Mouse (Mus musculus) heart, embryonic 11.5 days (tissue): ENCODE data around the gene Fscn2. TPM values are rescaled to one million over a fixed set of nuclear protein-coding genes. Genes with fewer than 3 reads are reported as not detected.
"Not testable (repeated sequence)": the region's sequence is repeated elsewhere in the genome, so short reads cannot be mapped to it uniquely, and the experiment has no call there.

ENCODE experiments used
- ATAC-seq: fragments of 200-750 bp; cut with Nextera tagmentation; replicated peaks from 2 replicates; pipeline ENCODE4 v1.8.0; 2017; ENCODE audit warnings: moderate library complexity; ENCODE audit not compliant: insufficient number of reproducible peaks, low FRiP score, low TSS enrichment
- H3K27ac ChIP-seq: fragments of 300-500 bp; sonication (generic); 2 replicates; pipeline ENCODE4 v1.5.1; 2014; ENCODE audit warnings: mild to moderate bottlenecking, low read depth, low read length
- H3K27me3 ChIP-seq: fragments of 300-500 bp; sonication (generic); 2 replicates; pipeline ENCODE4 v1.6.1; 2014; ENCODE audit warnings: mild to moderate bottlenecking, low read length, mixed read lengths; ENCODE audit not compliant: control insufficient read depth, insufficient read depth
- H3K36me3 ChIP-seq: fragments of 300-500 bp; sonication (generic); 2 replicates; pipeline ENCODE4 v1.6.1; 2014; ENCODE audit warnings: mild to moderate bottlenecking, low read length, moderate library complexity, mixed read lengths; ENCODE audit not compliant: control insufficient read depth, insufficient read depth
- H3K4me1 ChIP-seq: fragments of 300-500 bp; sonication (generic); 2 replicates; pipeline ENCODE4 v1.6.1; 2014; ENCODE audit warnings: low read length; ENCODE audit not compliant: control insufficient read depth, insufficient read depth
- H3K4me2 ChIP-seq: fragments of 300-500 bp; sonication (generic); 2 replicates; pipeline ENCODE4 v1.6.1; 2014; ENCODE audit warnings: mild to moderate bottlenecking, moderate library complexity
- H3K4me3 ChIP-seq: fragments of 300-500 bp; sonication (generic); 2 replicates; pipeline ENCODE4 v1.5.1; 2014; ENCODE audit warnings: low read depth, low read length
- H3K9ac ChIP-seq: fragments of 300-500 bp; sonication (generic); 2 replicates; pipeline ENCODE4 v1.6.1; 2014; ENCODE audit warnings: mild to moderate bottlenecking, low read depth, low read length, moderate library complexity
- H3K9me3 ChIP-seq: fragments of 300-500 bp; sonication (generic); replicated peaks from 2 replicates; pipeline ENCODE4 v1.6.1; 2016; ENCODE audit warnings: low read length; ENCODE audit not compliant: control insufficient read depth
- WGBS: fragments of 180-500 bp; shearing (Covaris S2); extraction: QIAGEN DNeasy Blood & Tissue Kit; methylation state at CpG from one replicate; pipeline ENCODE4 v1.1.7; 2014; ENCODE audit not compliant: insufficient replicate concordance; 5-methylcytosine and 5-hydroxymethylcytosine counted together
- polyA plus RNA-seq: library from polyadenylated mRNA; unstranded; fragments of >200 nt; fragmentation: Nextera tagmentation; extraction: Ambion mirVana; gene quantifications from 2 replicates; pipeline ENCODE4 v1.2.1, GENCODE M21; 2014

Fscn2 gene
- polyA plus RNA-seq, 1 experiment from 2014 or later: 0.57 TPM

- 61% methylated on average over 5 of the region's 5 CpGs for WGBS
Measured at GRCm38 (mm10) chr11:120343519-120344309, 17.6 kb upstream of the Fscn2 start.

DNA sequence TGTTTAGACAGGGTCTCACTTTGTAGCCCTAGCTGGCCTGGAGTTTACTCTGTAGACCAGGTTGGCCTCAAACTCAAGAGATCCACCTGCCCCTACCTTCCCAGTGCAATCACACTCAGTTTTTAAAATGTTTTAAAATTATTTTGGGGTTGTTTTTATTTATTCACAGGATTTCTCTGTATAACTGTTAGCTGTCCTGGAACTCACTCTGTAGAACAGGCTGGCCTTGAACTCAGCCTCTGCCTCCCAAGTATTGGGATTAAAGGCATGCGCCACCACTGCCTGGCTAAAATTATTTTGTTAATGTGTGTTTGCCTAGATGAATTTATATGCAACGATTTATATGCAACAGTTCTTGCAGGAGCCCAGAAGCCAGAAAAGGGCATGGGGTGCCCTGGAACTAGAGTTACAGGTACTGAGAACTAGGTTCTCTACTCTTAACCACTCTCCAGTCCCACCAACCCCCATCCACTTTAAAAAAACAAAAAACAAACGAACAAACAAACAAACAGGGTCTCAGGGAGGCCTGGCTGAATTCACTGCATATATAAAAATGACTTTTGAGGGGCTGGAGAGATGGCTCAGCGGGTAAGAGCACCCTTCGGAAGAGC, 16.9 kb upstream of the Fscn2 start:
- no peaks in the 10 kb centered on the region for H3K27me3 ChIP-seq
- no peak overlapping the region for H3K27ac ChIP-seq
- WGBS: 48% methylated on average over 5 of the region's 5 CpGs
- H3K4me3 ChIP-seq: no peak overlapping the region
- H3K9ac ChIP-seq: no peak overlapping the region
- H3K36me3 ChIP-seq: peaks cover 2% of the 10 kb centered on the region; the same call in 1 of the 2 replicates
- H3K4me2 ChIP-seq: no peak overlapping the region
- no peaks in the 10 kb centered on the region for H3K9me3 ChIP-seq
- ATAC-seq: no peak
- no peaks in the 10 kb centered on the region for H3K4me1 ChIP-seq

More at GRCm38 (mm10) chr11:120343519-120344309, 17.6 kb upstream of the Fscn2 start:
- Histone ChIP-seq H3K4me2 (no peak overlapping the region), H3K9ac (no peak overlapping the region), H3K9me3 (no peaks in the 10 kb centered on the region), H3K36me3 (peaks cover 2% of the 10 kb centered on the region; the same call in 1 of the 2 replicates), H3K4me3 (no peak overlapping the region), H3K4me1 (no peaks in the 10 kb centered on the region), H3K27ac (no peak overlapping the region), H3K27me3 (no peaks in the 10 kb centered on the region)
- no peak for ATAC-seq

- H3K4me1 ChIP-seq: no peaks in the 10 kb centered on the region; the same call in 1 of the 2 replicates
- ATAC-seq: no peak
- no peaks in the 10 kb centered on the region for H3K27me3 ChIP-seq
- H3K27ac ChIP-seq: peak overlapping the region; percentile 16
- peaks cover 2% of the 10 kb centered on the region; the same call in 1 of the 2 replicates for H3K36me3 ChIP-seq
- peak overlapping the region; percentile 41 for H3K4me2 ChIP-seq
- H3K9me3 ChIP-seq: no peaks in the 10 kb centered on the region
- peak overlapping the region; percentile 2 for H3K4me3 ChIP-seq
- H3K9ac ChIP-seq: peak overlapping the region; percentile 31
- WGBS: 14% methylated on average over 1 of the region's 1 CpGs
Measured at GRCm38 (mm10) chr11:120345067-120345681, 16.2 kb upstream of the Fscn2 start.

- H3K27me3 ChIP-seq, H3K9me3 ChIP-seq, H3K36me3 ChIP-seq, ATAC-seq: not testable (repeated sequence)
- peak overlapping the region; percentile 52 for H3K4me3 ChIP-seq
- 48% methylated on average over 9 of the region's 13 CpGs for WGBS
- peaks cover 11% of the 10 kb centered on the region for H3K4me1 ChIP-seq
- peak overlapping the region; percentile 80 for H3K9ac ChIP-seq
- H3K4me2 ChIP-seq: peak overlapping the region; percentile 71
- H3K27ac ChIP-seq: peak overlapping the region; percentile 62
Measured at GRCm38 (mm10) chr11:120346383-120347034, 14.8 kb upstream of the Fscn2 start.

DNA sequence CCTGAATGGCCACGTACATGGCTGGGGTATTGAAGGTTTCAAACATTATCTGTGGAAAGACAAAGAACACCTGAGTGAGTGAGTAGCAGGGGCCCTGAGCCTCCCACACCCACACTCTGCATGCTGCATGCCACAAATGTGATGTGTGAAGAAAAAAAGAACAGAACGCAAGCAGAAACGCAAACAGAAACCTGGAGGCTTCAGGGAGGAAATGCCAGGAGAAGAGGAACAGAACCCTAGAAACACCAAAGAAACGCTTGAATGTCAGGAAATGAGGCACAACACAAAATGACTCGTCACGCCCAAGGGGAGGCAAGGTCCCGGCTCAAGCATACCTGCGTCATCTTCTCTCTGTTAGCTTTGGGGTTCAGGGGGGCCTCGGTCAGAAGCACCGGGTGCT, 14.0 kb upstream of the Fscn2 start:
- peak overlapping the region; percentile 100 for H3K27ac ChIP-seq
- peak overlapping the region; percentile 98 for H3K4me2 ChIP-seq
- H3K36me3 ChIP-seq: peaks cover 2% of the 10 kb centered on the region; the same call in 1 of the 2 replicates
- H3K9me3 ChIP-seq: no peaks in the 10 kb centered on the region
- peak overlapping the region; percentile 94 for H3K4me3 ChIP-seq
- no peaks in the 10 kb centered on the region for H3K27me3 ChIP-seq
- peak overlapping the region; percentile 100 for H3K9ac ChIP-seq
- WGBS: 5% methylated on average over 10 of the region's 10 CpGs
- H3K4me1 ChIP-seq: peaks cover 11% of the 10 kb centered on the region
- ATAC-seq: no peak

- Histone ChIP-seq H3K4me2 (peak within 1 kb of the TSS; percentile 98), H3K36me3 (peaks cover 2% of the 10 kb centered on the region; the same call in 1 of the 2 replicates), H3K4me1 (peaks cover 17% of the 10 kb centered on the region), H3K4me3 (peak within 1 kb of the TSS; percentile 94), H3K27me3 (no peaks in the 10 kb centered on the region), H3K27ac (peak within 1 kb of the TSS; percentile 100), H3K9me3 (no peaks in the 10 kb centered on the region), H3K9ac (peak within 1 kb of the TSS; percentile 100)
- peak; percentile 76 for ATAC-seq
- 3% methylated on average over 92 of the region's 103 CpGs for WGBS
Measured at GRCm38 (mm10) chr11:120347791-120348683, 13.3 kb upstream of the Fscn2 start, which contains the start of gene Actg1. Gene Actg1, minus strand, starts transcription at chr11:120348542.

DNA sequence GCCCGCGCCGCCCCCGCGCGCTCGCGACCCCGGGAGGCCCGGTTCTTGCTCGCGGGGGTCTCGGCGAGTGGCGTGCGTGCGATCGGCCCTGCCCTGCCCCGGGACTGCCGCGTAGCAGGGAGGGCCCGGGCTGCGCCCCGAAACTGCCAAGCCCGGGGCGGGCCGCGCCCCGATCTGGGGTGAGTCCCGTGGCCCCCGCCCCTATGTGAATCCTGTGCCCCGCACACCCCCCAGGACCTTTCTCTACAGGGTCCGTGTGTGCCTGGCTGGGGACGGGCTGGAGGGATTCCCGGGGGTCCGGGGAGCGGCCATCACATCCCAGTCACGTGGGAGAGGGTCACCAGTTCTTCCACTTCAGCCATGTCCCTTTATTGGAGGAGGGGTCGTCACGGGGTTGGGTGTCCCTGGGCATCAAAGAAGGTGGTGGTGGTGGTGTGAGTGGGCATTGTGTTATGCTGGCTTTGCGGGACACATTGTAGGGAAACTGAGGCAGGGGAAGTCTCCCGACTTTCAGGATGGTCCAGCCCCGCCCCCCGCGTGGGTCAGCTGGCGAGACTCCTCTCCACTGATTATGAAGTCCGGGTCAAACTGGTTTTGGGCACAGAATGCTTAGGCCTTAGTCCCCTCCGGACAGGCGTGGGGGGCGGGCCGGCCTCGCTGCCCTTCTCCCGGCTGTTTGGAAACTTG, 12.5 kb upstream of the Fscn2 start:
- Histone ChIP-seq H3K4me3 (peak overlapping the region; percentile 94), H3K9ac (peak overlapping the region; percentile 100), H3K27me3 (no peaks in the 10 kb centered on the region), H3K36me3 (peaks cover 2% of the 10 kb centered on the region; the same call in 1 of the 2 replicates), H3K4me2 (peak overlapping the region; percentile 98), H3K9me3 (no peaks in the 10 kb centered on the region), H3K4me1 (peaks cover 25% of the 10 kb centered on the region), H3K27ac (peak overlapping the region; percentile 100)
- under 1% methylated on average over 53 of the region's 53 CpGs for WGBS
- ATAC-seq: peak; percentile 14
